Mouse (Mus musculus): ENCODE results near the gene Erc2.
A peak's percentile ranks its signal among the peaks of the same experiment; 100 is the strongest.

Gene Erc2

DNA sequence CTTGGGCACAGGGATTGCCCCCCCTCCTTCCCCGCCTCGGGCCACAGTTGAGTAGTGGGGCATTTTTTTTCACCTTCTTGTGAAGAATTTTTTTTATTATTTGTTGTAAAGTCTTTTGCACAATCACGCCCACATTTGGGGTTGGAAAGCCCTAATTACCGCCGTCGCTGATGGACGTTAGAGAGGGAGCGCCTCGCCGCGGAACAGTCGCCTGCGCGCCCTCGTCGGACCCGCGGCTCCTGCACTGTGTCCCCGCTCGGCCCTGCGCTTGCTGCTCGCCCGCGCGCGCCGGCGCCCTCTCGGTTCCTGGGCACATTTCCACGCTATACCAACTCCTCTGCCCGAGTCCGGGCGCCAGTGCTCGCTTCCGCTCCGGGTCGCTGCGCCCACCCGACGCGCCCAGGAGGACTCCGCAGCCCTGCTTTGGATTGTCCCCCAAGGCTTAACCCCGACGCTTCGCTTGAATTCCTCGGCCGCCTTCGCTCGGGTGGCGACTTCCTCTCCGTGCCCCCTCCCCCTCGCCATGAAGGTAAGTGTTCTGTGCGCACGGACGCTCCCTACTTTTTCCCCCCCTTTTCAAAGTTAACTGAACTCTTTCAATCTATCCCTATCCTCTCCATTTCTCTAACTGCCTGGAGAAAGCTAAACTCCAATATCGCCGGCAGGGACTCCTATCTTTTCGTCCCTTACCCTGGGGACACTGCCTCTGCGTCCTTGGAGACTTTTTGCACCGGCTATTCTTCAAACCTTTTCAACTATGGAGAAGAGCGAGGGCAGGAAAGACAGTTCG, 883.6 kb downstream of the Erc2 start:
- DNase-seq (ENCODE audit: low spot score in 2 of 2), result no peak

- no peak for DNase-seq (ENCODE audit: low spot score in 2 of 2)
Measured at GRCm38 (mm10) chr14:28506376-28506831, 884.2 kb downstream of the Erc2 start.

DNA sequence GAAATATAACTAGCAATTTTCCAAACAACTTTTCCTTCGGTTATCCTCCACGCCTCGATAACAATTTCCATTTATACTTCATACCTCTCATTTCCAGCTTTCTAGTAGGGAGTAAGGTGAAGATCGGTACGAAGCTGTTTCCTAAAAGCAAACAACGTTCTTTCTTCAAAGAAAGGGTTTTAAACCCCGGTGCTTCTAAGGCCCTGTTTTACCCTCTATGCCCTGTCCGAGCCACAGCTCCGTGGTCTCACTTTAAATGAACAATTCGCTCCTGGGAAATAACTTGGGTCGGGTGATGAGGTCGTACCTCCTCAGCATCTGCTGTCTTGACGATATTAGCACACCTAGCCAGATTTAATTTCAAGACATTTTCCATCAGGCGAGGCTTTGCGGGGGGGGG, 884.8 kb downstream of the Erc2 start:
- DNase-seq (ENCODE audit: low spot score in 2 of 2), result no peak

GRCm38 (mm10) chr14:28507471-28507870, 885.2 kb downstream of the Erc2 start:
- DNase-seq (ENCODE audit: low spot score in 2 of 2), result peak in 1 of 2 experiments; percentile 53

GRCm38 (mm10) chr14:28508288-28509258, 886.3 kb downstream of the Erc2 start:
- DNase-seq (ENCODE audit: low spot score in 2 of 2), result no peak

DNA sequence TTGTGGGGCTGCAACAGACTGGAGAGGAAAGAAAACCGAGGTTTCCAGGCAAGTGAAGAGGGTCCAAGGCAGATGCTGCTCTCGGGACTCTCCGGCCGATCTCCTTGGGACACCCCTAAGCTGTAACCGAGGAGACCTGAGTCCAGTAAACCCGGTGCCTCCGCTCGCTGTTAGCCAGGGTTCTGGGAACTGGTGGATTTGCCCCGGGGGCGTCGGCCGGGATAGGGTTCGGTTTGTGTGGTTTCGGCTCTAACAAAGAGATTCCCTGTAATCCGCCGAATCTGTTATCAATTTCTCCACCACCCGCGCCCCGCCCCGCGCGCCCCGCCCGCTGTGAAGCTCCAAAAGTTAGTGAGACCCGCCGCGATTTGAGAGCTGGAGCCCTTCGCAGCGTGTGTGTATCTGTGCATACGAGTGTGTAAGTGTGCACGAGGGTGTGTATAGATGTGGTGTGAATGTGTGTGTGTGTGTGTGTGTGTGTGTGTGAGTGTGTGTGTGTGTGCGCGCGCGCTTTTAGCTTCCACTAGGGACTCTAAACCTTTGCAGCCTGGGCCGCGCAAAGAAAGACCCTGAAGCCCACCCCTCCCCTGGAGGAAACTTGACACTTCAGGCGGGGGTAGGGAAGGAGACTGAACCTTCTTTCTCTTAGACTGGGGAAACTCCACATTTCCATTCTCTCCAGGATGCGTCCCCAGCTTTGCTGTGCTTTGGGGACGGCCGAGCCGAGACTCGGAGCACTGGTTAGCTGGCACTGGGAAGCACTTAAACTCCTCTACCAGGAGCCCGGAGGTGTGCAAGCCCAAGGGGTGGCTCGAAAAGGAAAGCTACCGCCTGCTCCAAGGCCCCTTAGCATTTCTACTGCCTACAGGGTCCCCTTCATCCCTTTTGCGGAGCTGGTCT, 887.5 kb downstream of the Erc2 start:
- DNase-seq (ENCODE audit: low spot score in 2 of 2), result peak in 1 of 2 experiments; percentile 16

- peak in 1 of 2 experiments; percentile 25 for DNase-seq (ENCODE audit: low spot score in 2 of 2)
Measured at GRCm38 (mm10) chr14:28510341-28511028, 888.3 kb downstream of the Erc2 start.

DNA sequence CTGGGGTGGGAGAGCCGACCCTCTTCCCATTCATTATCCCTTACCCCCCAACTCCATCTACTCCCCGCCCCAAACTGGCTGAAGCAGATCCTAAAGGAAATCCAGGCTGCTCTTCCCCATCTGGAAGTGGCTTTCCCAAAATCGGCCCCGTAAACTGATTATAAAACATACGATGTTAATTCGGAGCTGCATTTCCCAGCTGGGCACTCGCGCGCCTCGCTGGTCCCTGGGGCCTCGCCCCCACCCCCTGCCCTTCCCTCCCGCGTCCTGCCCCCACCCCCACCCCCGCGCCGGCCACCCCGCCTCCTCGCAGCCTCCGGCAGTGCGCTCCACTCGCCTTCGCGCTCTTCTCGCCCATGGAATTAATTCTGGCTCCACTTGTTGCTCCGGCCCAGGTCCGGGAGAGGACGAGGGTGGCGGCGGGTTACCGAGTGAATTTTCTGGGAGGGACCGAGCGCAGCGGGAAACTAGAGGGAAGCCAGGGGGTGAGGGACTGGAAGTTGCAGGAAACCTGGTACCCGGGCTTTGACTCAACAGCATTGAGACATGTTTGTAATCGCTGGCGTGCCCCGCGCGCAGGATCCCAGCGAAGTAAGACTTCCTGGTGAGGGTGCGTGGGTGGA, 888.9 kb downstream of the Erc2 start:
- DNase-seq (ENCODE audit: low spot score in 2 of 2), result no peak

DNA sequence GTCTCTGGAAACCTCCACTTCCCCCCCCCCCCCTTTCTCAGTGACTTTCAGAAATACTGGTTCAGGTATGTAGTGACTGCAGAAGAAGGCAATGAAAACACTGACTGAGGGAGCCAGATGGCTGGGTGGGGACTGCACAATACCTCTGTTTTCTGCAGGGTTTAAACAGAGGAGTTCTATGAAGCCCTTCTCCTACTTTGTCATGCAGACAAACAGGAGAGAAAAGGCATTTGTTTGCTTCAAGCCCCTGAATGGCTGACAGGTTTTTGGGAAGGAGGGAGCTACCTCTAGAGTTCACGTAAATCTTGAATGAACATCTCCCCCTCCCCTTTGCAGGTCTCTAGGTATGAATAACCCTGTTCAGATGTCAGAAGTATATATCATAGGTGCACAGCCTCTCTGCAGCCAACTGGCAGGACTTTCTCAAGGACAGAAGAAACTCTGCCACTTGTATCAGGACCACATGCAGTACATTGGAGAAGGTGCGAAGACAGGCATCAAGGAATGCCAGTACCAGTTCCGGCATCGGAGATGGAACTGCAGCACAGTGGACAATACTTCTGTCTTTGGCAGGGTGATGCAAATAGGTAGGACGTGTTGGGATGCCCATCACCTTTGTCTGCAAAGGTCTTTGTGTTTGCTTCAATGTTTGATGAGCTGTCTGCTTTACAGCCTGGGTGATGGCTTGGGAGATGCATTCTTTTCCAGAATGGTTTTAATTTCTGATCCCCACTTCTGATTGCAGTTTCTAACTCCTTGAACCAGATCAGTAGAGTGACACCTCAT, 890.8 kb downstream of the Erc2 start:
- DNase-seq (ENCODE audit: low spot score in 2 of 2), result no peak

DNA sequence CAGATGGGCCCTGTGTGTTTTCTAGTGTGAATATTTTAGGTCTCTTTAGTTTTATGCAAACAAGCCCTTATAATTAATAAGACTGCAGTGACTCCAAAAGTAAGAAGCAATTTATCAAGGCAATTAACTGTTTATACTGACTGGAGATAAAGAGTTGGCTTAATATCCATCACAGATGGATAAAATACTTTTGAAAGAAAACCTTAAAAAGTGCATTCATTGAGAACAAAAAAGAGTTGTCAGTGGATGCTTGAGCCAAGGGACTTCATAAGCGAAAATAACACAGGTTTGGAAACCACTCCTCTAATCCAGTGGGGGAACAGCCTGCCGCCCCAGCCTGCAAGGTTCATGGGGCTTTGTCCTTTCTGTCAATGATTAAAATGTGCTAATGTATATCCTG, 891.9 kb downstream of the Erc2 start:
- DNase-seq (ENCODE audit: low spot score in 2 of 2), result no peak

GRCm38 (mm10) chr14:28515331-28515730, 893.1 kb downstream of the Erc2 start:
- DNase-seq (ENCODE audit: low spot score in 2 of 2), result no peak

- DNase-seq (ENCODE audit: low spot score in 2 of 2), result no peak
Measured at GRCm38 (mm10) chr14:28517631-28518560, 895.7 kb downstream of the Erc2 start.

DNA sequence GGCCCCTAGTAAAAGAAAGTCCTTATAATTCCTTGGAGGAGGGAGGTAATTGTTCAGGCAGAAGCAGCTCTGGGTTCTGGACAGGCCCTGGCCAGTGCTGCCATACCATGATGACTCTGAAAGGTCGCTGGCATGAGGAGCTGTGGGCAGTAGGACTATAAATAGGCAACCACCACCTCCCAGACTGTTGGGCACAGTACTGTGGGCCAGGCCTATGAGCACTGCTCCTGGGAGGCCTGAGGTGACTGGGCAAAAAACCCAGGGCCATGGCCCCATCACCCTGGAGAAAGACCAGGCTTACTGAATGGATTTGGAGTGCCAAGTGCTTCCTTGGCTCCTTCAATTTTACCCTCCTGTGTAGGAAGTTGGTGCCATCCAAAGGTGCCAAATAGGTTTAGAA, 898.9 kb downstream of the Erc2 start:
- no peak for DNase-seq (ENCODE audit: low spot score in 2 of 2)

DNA sequence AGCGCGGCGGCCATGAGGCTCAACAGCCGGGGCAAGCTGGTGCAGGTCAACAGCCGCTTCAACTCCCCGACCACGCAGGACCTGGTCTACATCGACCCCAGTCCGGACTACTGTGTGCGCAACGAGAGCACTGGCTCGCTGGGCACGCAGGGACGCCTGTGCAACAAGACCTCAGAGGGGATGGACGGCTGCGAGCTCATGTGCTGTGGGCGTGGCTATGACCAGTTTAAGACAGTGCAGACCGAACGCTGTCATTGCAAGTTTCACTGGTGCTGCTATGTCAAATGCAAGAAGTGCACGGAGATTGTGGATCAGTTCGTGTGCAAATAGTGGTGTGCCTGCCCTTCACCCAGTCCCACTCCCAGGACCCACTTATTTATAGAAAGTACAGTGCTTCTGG, 900.4 kb downstream of the Erc2 start:
- no peak for DNase-seq (ENCODE audit: low spot score in 2 of 2)

- no peak for DNase-seq (ENCODE audit: low spot score in 2 of 2)
Measured at GRCm38 (mm10) chr14:28525566-28525965, 903.3 kb downstream of the Erc2 start.
